Mouse (Mus musculus) T-helper 1 cell (primary cell): ENCODE data around the gene Iqschfp.

Source experiments
- in situ Hi-C: fragments of 300-600 bp; cut with MboI, MseI; formaldehyde crosslinking; loops from one replicate; pipeline ENCODE4 v1.15.1; 2025; ENCODE audit warnings: high pct_unique_total_duplicates

The Iqschfp gene

GRCm38 (mm10) chr3:68568716-68569115, 676.7 kb downstream of the Iqschfp start:
- in situ Hi-C loops = no loop called here

GRCm38 (mm10) chr3:68570319-68570718, 678.3 kb downstream of the Iqschfp start:
- in situ Hi-C loops = no loop called here

- in situ Hi-C loops = no loop called here
These were observed 680.5 kb downstream of the Iqschfp start for GRCm38 (mm10) chr3:68572249-68573225.

- in situ Hi-C loops = no loop called here
These were observed 681.2 kb downstream of the Iqschfp start for GRCm38 (mm10) chr3:68573226-68573624.

GRCm38 (mm10) chr3:68574097-68574496, 682.1 kb downstream of the Iqschfp start:
- in situ Hi-C loops = no loop called here

- in situ Hi-C loops = no loop called here
These were observed 682.5 kb downstream of the Iqschfp start for GRCm38 (mm10) chr3:68574565-68574964.

- in situ Hi-C loops = no loop called here
These were observed 683.8 kb downstream of the Iqschfp start for GRCm38 (mm10) chr3:68575636-68576340.

GRCm38 (mm10) chr3:68576431-68576830, 684.4 kb downstream of the Iqschfp start:
- in situ Hi-C loops = no loop called here

GRCm38 (mm10) chr3:68576948-68577347, 684.9 kb downstream of the Iqschfp start:
- in situ Hi-C loops = no loop called here

GRCm38 (mm10) chr3:68581591-68581990, 689.6 kb downstream of the Iqschfp start:
- in situ Hi-C loops = no loop called here

- in situ Hi-C loops = no loop called here
These were observed 690.2 kb downstream of the Iqschfp start for GRCm38 (mm10) chr3:68582103-68582740.

GRCm38 (mm10) chr3:68583031-68583693, 691.1 kb downstream of the Iqschfp start:
- in situ Hi-C loops = no loop called here

GRCm38 (mm10) chr3:68583771-68584511, 691.9 kb downstream of the Iqschfp start:
- in situ Hi-C loops = no loop called here

GRCm38 (mm10) chr3:68585213-68585612, 693.2 kb downstream of the Iqschfp start:
- in situ Hi-C loops = no loop called here

- in situ Hi-C loops = no loop called here
These were observed 694.6 kb downstream of the Iqschfp start for GRCm38 (mm10) chr3:68586646-68587064.

GRCm38 (mm10) chr3:68587567-68588245, 695.7 kb downstream of the Iqschfp start:
- in situ Hi-C loops = no loop called here

GRCm38 (mm10) chr3:68589220-68589840, 697.3 kb downstream of the Iqschfp start:
- in situ Hi-C loops = no loop called here

GRCm38 (mm10) chr3:68590436-68590835, 698.4 kb downstream of the Iqschfp start:
- in situ Hi-C loops = no loop called here

GRCm38 (mm10) chr3:68592575-68592974, 700.5 kb downstream of the Iqschfp start:
- in situ Hi-C loops = no loop called here
